Mouse (Mus musculus) CD8-positive naive resting alpha-beta T cell, adult 2 months (primary cell): Measurements from ENCODE around the gene Arid2.

Experiments
- DNase-seq, 2 experiments: peaks; one replicate each; pipeline ENCODE4 v3.0.0; 2022; ENCODE audit warnings: low read depth in 2 of 2, low spot score in 2 of 2

Gene Arid2

GRCm38 (mm10) chr15:96344591-96345285, 57.4 kb downstream of the Arid2 start:
- DNase-seq = peak in 1 of 2 experiments; percentile 15

DNA sequence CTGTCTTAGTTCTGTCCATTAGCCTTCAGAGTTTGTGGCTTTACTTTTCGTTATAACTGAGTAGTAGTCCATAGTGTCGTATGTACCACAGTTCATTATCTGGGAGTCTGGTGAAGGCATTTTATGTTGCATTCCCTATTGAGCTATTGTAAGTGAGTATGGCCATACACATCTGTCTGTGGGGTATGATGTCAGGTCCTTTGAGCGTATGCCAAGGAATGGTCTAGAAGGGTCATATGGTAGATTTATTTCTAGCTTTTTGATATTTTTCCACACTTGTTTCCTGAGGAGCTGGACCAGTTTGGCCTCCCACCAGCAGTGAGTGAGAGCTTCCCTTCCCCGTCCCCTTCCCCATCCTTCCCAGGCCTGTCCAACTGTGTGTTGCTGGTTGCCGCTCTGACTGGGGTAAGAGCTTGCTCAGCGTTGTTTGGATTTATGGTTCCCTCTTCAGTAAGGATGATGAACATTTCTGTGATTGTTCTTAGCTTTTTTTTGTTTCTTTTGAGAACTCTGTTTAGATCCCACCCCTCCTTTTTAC, 58.1 kb downstream of the Arid2 start:
- no peak for DNase-seq

DNA sequence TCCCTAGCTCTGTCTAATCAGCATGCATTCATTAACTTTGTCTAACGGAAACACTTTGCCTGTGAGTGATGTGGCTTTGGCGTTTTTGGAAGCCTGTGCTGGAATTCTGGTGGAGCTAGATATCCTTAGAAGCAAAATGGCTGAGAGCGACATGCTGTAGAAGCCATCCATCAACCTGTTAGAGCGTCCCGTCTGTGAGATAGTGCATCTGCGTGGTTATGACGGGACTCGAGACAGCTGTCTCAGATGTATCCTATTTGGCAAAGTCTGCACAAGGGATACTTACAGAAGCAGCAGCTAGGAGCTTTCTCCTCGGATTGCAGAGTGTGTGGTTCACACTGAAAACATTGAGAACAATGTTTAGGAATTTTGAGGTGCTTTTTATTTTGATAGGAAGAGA, 64.1 kb downstream of the Arid2 start:
- DNase-seq = no peak

DNA sequence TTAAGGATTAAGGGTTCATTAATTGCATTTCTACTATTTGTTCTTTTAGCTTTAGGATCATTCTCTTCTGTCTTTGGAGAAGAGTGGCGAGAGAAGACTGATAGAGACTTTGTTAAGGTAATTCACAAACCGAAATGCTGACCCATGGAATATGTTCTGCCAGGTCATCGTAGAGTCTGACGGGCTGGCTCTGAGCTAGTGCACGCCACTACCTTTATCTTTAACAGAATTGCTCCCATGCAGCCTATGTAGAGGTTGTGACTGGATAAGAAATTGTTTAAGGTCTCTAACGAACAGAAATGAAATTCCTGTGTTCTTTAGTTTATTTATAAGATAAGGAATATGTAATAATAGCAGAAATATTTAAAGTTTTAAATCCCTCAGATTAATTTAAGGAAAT, 71.6 kb downstream of the Arid2 start:
- no peak for DNase-seq

- DNase-seq = no peak
Measured at GRCm38 (mm10) chr15:96360614-96361013, 73.3 kb downstream of the Arid2 start.

GRCm38 (mm10) chr15:96365351-96365750, 78.0 kb downstream of the Arid2 start:
- DNase-seq = no peak

DNA sequence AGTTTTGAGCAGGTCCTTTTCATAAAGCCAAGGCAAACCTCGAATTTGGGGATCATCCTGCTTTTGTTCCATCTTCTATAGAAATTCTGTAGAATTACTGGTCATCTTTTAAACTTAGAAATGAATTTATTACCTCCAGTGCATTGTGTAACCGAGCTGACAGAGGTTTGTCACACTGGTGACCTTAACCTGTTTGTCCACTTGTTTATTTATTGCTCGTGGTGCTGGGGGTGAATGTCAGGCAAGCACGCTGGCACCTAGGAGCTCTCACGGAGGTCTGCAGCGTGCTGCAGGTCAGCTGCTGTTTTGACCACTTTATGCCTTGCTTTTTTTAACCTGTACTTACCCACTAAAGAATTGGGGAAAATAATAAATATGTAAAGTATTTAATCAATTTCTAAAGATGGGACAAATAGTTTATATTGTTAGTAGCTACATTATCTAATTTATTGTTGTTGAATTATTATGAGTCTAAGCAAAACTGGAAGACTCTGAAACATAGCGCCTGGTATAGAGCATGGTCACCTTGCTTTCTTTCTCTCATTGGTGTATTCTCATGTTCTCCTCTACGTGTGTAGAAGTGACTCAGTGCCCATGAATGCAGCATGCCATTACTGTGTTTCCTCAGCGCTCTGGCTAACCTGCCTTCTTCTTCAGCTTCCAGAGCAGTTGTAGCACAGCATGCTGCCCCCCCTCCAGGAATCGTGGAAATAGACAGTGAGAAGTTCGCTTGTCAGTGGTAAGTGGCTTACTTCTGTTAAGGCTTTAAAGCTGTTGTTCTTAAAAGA, 79.1 kb downstream of the Arid2 start:
- DNase-seq = no peak

DNA sequence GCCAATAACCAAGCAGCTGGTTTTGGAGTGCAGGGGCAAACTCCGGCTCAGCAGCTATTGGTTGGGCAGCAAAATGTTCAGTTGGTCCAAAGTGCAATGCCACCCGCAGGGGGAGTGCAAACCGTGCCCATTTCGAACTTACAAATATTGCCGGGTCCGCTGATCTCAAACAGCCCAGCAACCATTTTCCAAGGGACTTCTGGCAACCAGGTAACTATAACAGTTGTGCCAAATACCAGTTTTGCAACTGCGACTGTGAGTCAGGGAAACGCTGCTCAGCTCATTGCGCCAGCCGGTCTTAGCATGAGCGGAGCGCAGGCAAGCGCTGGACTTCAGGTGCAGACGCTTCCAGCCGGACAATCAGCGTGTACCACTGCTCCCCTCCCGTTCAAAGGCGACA, 84.0 kb downstream of the Arid2 start:
- DNase-seq = no peak

DNA sequence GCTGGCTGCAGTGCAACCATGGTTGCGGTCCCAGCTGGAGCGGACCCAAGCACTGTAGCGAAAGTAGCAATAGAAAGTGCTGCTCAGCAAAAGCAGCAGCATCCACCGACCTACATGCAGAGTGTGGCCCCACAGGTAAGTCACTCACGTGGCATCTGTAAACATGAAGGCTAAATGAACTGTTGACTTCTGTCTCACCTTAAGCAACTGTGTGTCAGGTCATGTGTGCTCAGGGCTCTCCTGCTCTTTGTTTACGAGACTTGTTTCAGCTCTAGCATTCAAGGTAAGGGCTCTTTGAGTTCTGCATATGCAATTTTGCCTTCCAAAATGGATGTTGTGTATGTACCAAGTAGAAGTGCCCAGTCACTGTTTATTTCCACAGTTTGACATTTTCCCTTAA, 85.3 kb downstream of the Arid2 start:
- no peak for DNase-seq

DNA sequence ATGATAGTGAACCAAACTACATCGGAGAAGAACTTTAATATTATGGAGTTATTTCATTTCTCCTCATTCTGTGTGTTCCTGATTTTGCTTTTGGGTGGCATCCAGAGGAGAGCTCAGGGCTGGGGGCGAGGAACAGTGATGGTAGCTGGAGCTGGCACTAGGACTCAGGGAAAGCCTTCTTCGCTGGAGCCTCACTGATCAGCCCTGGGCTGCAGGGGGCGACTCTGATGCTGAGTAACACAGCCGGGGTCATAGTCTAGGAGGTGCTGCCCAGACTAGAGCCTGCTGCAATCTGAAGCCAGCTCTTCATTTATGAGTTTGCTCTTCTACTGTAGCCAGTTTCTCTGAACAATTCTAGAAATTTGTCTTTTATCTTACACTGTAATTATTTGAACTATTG, 85.8 kb downstream of the Arid2 start:
- no peak for DNase-seq

- DNase-seq = no peak
Measured at GRCm38 (mm10) chr15:96376214-96376613, 88.9 kb downstream of the Arid2 start.

GRCm38 (mm10) chr15:96377263-96377662, 89.9 kb downstream of the Arid2 start:
- DNase-seq = no peak

- DNase-seq = no peak
Measured at GRCm38 (mm10) chr15:96377701-96378100, 90.4 kb downstream of the Arid2 start.

DNA sequence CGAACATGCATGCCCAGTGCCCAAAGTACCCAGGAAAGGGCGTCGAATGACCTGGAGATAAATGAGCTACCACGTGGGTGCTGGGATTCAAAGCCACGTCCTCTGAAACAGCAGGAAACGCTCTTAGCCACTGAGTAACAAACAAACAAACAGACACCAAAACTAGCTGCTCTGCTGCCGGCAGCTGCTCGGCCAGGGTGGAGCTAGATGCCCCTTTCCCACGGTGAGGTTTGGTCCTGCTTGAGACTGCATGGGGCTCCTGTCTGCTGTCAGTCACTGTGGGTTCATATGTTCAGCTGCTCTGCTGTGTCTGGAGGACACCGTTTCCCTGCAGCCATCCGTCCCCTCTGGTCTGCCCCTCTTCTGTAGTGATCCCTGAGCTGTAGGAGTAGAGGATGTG, 94.9 kb downstream of the Arid2 start:
- no peak for DNase-seq

DNA sequence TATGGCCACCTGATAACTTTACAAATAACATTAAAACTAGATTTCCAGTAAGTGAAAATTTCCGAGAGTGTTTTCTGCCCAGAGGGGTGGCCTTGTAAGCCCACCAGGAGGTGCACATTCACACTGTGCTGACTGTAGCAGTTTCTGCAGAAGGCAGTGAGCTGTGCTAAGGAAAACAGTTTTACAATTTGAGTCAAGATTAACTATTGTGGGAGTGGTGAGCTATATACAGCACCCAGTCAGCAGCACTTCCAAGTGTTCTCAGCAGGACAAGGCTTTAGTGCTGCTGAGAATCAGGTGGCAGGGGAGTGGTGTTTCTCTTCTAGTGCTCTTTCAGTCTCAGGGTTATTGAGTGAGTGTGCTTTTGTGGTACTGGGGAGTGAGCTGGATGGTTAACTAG, 101.2 kb downstream of the Arid2 start:
- DNase-seq = no peak

- DNase-seq = no peak
Measured at GRCm38 (mm10) chr15:96392878-96393277, 105.6 kb downstream of the Arid2 start.

DNA sequence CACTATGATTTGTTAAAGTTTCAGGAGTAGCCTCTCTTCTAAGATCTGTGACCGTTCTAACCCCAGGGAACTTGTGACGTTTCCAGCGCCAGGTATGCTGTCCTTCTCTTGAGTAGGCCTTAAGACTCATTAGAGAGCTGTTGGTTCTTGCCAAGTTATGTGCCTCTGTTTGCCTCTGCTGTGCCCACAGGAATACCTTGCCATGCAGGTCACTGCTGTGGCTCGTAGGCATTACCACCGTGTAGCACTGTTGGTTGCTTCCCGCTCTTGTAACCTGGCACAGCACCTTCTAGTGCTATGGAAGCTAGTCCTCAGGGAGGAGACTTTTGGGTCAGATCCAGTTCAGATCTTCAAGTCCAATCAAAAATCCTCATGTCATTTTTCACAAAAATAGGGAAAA, 107.8 kb downstream of the Arid2 start:
- no peak for DNase-seq

GRCm38 (mm10) chr15:96396641-96397344, 109.5 kb downstream of the Arid2 start:
- DNase-seq = no peak

DNA sequence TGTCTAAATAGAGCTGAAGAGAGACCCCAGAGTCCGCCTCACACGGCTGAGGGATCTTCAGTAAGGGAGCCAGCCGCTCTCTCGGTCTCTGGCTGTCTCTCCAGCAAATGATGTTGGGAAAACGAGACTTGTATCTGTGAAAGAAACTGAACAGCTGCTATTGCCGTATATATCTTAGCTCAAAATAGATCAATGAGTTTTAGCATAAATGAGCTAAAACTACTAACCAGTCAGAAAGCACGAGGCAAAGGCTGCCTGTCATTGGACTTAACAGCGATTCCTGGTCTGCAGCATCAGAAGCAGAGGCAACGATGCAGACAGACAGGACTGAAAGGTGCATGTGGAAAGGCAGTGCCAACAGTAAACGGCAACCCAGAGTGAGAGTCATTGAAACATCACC, 111.0 kb downstream of the Arid2 start:
- DNase-seq = no peak

DNA sequence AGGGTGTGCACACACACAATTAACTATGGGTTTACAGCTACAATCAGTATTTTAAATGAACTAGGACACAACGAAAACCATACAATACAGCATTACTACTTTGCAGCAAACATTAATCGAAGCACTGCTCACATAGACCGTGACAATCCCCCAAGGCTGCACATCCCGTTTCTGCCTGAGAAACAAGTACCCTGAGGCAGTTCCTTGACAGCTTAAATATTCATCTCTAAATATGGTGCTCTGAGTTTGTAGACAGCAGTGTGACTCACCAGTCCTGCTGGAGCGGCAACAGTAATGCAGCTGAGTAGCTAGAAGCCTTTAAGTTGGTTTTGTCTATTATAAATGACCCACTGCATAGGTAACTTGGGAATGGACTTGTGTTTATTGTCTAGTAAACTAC, 118.2 kb downstream of the Arid2 start:
- DNase-seq = no peak

- no peak for DNase-seq
Measured at GRCm38 (mm10) chr15:96406253-96406652, 118.9 kb downstream of the Arid2 start.

DNA sequence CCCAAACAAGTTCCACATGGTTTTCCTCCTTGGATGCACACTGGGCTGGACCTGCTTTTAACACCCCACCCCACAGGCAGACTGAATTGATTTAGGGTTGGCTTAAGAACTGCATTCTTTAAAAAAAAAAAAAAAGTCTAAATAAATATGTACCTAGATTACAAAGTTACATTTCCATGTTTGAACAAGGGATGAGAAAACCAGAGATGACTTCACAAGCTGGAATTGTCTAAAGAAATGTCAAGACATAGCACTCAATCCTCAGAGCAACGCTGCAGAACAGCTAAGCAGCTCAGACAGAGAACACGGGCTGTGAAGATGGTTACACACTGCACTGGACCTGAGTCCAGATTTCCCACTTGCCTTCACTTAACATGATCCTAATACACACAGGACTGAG, 119.8 kb downstream of the Arid2 start:
- DNase-seq = no peak
